Mouse (Mus musculus) CH12.LX (cell line): ENCODE results near the gene Zfp318.
A peak's percentile ranks its signal among the peaks of the same experiment; 100 is the strongest.

Experiments
- BHLHE40 ChIP-seq: IDR thresholded peaks from 2 replicates; pipeline ENCODE4 v1.6.1; 2011; ENCODE audit warnings: mild to moderate bottlenecking, low read depth, low read length, improper control_type of control experiment
- CTCF ChIP-seq, 2 experiments: IDR thresholded peaks in 1 of 2; conservative IDR thresholded peaks in 1 of 2; 2 replicates each; pipeline ENCODE4 v1.5.1; 2011 to 2012; ENCODE audit warnings: low read depth in 2 of 2, low read length in 2 of 2, improper control_type of control experiment in 1 of 2, inconsistent platforms in 1 of 2, mild to moderate bottlenecking in 1 of 2, moderate library complexity in 1 of 2
- E2F4 ChIP-seq: IDR thresholded peaks from 2 replicates; pipeline ENCODE4 v1.6.1; 2011; ENCODE audit warnings: low read depth, low read length, improper control_type of control experiment; ENCODE audit not compliant: insufficient replicate concordance
- TCF12 ChIP-seq: IDR thresholded peaks from 2 replicates; pipeline ENCODE4 v1.6.1; 2014; ENCODE audit warnings: low read depth, mild to moderate bottlenecking, inconsistent platforms, low read length, improper control_type of control experiment

DNA sequence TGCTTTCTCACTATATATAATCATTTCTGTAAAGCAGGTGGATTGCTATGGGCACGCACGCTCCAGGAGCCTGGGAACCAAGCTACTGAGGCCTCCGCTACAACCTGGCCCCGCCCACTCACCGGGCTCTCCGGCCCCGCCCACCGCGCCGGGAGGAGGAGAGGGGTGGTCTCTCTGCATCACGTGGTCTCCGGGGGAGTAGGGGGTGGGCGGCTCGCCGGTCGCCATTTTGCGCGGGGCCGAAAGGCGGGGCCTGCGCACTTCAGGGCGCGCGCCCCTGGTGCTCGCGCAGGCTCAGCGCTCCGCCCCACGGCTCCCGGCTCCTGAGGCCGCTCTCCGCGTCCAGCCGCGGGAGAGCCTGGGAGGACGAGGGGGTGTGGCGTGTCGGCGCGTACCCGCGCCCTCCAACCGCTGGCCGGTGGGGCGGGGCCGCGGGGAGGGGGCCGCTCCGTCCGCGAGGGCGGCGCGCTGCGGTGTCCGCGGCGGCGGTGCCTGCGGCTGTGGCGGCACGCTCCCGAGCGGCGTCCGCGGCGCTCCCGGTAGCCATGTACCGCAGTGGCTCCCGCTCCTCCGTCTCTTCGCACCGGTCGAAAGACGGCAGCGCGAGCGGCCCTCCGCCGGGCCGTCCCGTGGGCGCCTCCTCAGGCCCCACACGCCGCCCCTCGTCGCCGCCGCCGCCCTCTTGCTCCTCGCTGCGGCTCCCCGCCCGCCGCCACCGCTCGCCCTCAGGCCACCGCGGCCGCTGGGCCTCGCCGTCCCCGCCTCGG is at the start of gene Zfp318:
- TF ChIP-seq E2F4: no peak
- no peak for TF ChIP-seq CTCF (conservative IDR thresholded peaks at IDR 0.05 in 1 of 2, IDR thresholded peaks at IDR 0.05 in 1 of 2; ENCODE audit: low read depth in 2 of 2, low read length in 2 of 2)
- 0 out of 2 replicates have a peak, but pooled peaks have one; percentile 3 for TF ChIP-seq BHLHE40
- TF ChIP-seq TCF12: peak; percentile 33; the same call in 1 of the 2 replicates
